Mouse (Mus musculus) small intestine, adult 2 months (tissue): Measurements from ENCODE around the gene 1700056E22Rik. TPM values are rescaled to one million over a fixed set of nuclear protein-coding genes. Genes with fewer than 3 reads are reported as not detected.

ENCODE experiments used
- H3K27ac ChIP-seq: fragments of 200-500 bp; 2 replicates; pipeline ENCODE4 v1.5.1; 2012; ENCODE audit warnings: low read depth, low read length, control low read depth, inconsistent platforms; ENCODE audit not compliant: insufficient read depth
- H3K27me3 ChIP-seq: fragments of 200-500 bp; 2 replicates; pipeline ENCODE4 v1.6.1; 2012; ENCODE audit warnings: mild to moderate bottlenecking, moderate library complexity, low read length, inconsistent platforms; ENCODE audit not compliant: control insufficient read depth, insufficient read depth
- H3K36me3 ChIP-seq: fragments of 200-500 bp; 2 replicates; pipeline ENCODE4 v1.6.1; 2012; ENCODE audit warnings: mild to moderate bottlenecking, low read length, control low read depth, inconsistent platforms; ENCODE audit not compliant: control insufficient read depth, insufficient read depth
- H3K4me1 ChIP-seq: fragments of 200-500 bp; 2 replicates; pipeline ENCODE4 v1.6.1; 2012; ENCODE audit warnings: low read length, inconsistent platforms, mixed read lengths; ENCODE audit not compliant: control insufficient read depth, insufficient read depth, insufficient read length
- H3K4me3 ChIP-seq: fragments of 200-500 bp; 2 replicates; pipeline ENCODE4 v1.5.1; 2012; ENCODE audit warnings: low read depth, mild to moderate bottlenecking, control low read depth, inconsistent platforms, low read length, moderate library complexity
- CTCF ChIP-seq: fragments of 200-500 bp; IDR thresholded peaks from 2 replicates; pipeline ENCODE4 v1.5.1; 2012; ENCODE audit warnings: low read depth, mild to moderate bottlenecking, control low read depth, inconsistent platforms, low read length, moderate library complexity, mixed read lengths; ENCODE audit not compliant: insufficient replicate concordance, insufficient read length; ENCODE audit errors: extremely low read depth
- POLR2A ChIP-seq: fragments of 200-500 bp; IDR thresholded peaks from 2 replicates; pipeline ENCODE4 v1.6.1; 2012; ENCODE audit warnings: low read depth, mild to moderate bottlenecking, control low read depth, inconsistent platforms, low read length, moderate library complexity
- WGBS: fragments of 180-500 bp; shearing (Covaris S2); methylation state at CpG from one replicate; pipeline ENCODE4 v1.1.7; 2018; 5-methylcytosine and 5-hydroxymethylcytosine counted together
- polyA plus RNA-seq: library from polyadenylated mRNA; depleted of rRNA; stranded (reverse); fragments of >200 nt; gene quantifications from 2 replicates; pipeline ENCODE4 v1.2.3, GENCODE M21; 2012

1700056E22Rik gene
- polyA plus RNA-seq, 1 experiment, result 1.6 TPM

GRCm38 (mm10) chr1:184033390-184034010 lies 601 bp downstream of the 1700056E22Rik start:
- no peaks in the 10 kb centered on the region for H3K27me3 ChIP-seq
- TF ChIP-seq CTCF (0 out of 2 replicates have a peak, but pooled peaks have one; percentile 22), POLR2A (peak; percentile 21)
- H3K4me3 ChIP-seq, result peak overlapping the region; percentile 85
- H3K27ac ChIP-seq, result peak overlapping the region; percentile 87
- H3K36me3 ChIP-seq, result peaks cover 2% of the 10 kb centered on the region; the same call in 1 of the 2 replicates
- H3K4me1 ChIP-seq, result peaks cover 4% of the 10 kb centered on the region; the same call in 1 of the 2 replicates
- 1% methylated on average over 63 of the region's 63 CpGs for WGBS

- Histone ChIP-seq H3K4me1 (peaks cover 4% of the 10 kb centered on the region; the same call in 1 of the 2 replicates), H3K27ac (peak overlapping the region; percentile 87), H3K36me3 (peaks cover 1% of the 10 kb centered on the region; the same call in 1 of the 2 replicates), H3K4me3 (peak overlapping the region; percentile 85), H3K27me3 (no peaks in the 10 kb centered on the region)
- TF ChIP-seq CTCF, result no peak
- TF ChIP-seq POLR2A, result no peak
- WGBS, result 39% methylated on average over 19 of the region's 19 CpGs
These were observed 1.3 kb downstream of the 1700056E22Rik start for GRCm38 (mm10) chr1:184032682-184033389.

- no peak overlapping the region for H3K27ac ChIP-seq
- 92% methylated on average over 8 of the region's 8 CpGs for WGBS
- TF ChIP-seq POLR2A (no peak), CTCF (no peak)
- H3K4me1 ChIP-seq, result peaks cover 5% of the 10 kb centered on the region; the same call in 1 of the 2 replicates
- H3K27me3 ChIP-seq, result no peaks in the 10 kb centered on the region
- H3K4me3 ChIP-seq, result no peak overlapping the region
- H3K36me3 ChIP-seq, result no peaks in the 10 kb centered on the region
These were observed 3.9 kb downstream of the 1700056E22Rik start for GRCm38 (mm10) chr1:184030070-184030802.

- H3K4me1 ChIP-seq, result peaks cover 2% of the 10 kb centered on the region; the same call in 1 of the 2 replicates
- H3K27ac ChIP-seq, result no peak overlapping the region
- WGBS, result 49% methylated on average over 3 of the region's 3 CpGs
- no peak overlapping the region for H3K4me3 ChIP-seq
- H3K27me3 ChIP-seq, result no peaks in the 10 kb centered on the region
- TF ChIP-seq CTCF (no peak), POLR2A (no peak)
- H3K36me3 ChIP-seq, result no peaks in the 10 kb centered on the region
These were observed 7.1 kb downstream of the 1700056E22Rik start for GRCm38 (mm10) chr1:184027039-184027438.

GRCm38 (mm10) chr1:184025079-184025478 lies 9.0 kb downstream of the 1700056E22Rik start:
- WGBS, result 88% methylated on average over 5 of the region's 5 CpGs
- H3K36me3 ChIP-seq, result no peaks in the 10 kb centered on the region
- TF ChIP-seq POLR2A (no peak), CTCF (no peak)
- H3K27ac ChIP-seq, result no peak overlapping the region
- H3K4me3 ChIP-seq, result no peak overlapping the region
- H3K4me1 ChIP-seq, result peaks cover 2% of the 10 kb centered on the region; the same call in 1 of the 2 replicates
- H3K27me3 ChIP-seq, result no peaks in the 10 kb centered on the region

GRCm38 (mm10) chr1:184024631-184025030 lies 9.5 kb downstream of the 1700056E22Rik start:
- Histone ChIP-seq H3K4me3 (no peak overlapping the region), H3K36me3 (no peaks in the 10 kb centered on the region), H3K27me3 (no peaks in the 10 kb centered on the region), H3K4me1 (peaks cover 2% of the 10 kb centered on the region; the same call in 1 of the 2 replicates), H3K27ac (no peak overlapping the region)
- TF ChIP-seq POLR2A (no peak), CTCF (no peak)
- 95% methylated on average over 2 of the region's 2 CpGs for WGBS

- Histone ChIP-seq H3K27ac (no peak overlapping the region), H3K36me3 (no peaks in the 10 kb centered on the region), H3K4me1 (peaks cover 2% of the 10 kb centered on the region; the same call in 1 of the 2 replicates), H3K4me3 (no peak overlapping the region), H3K27me3 (no peaks in the 10 kb centered on the region)
- TF ChIP-seq CTCF (no peak), POLR2A (no peak)
- WGBS, result 66% methylated on average over 2 of the region's 2 CpGs
These were observed 10.1 kb downstream of the 1700056E22Rik start for GRCm38 (mm10) chr1:184023971-184024370.
